Mouse (Mus musculus): Measurements from ENCODE around the gene Rapgef2.

DNA sequence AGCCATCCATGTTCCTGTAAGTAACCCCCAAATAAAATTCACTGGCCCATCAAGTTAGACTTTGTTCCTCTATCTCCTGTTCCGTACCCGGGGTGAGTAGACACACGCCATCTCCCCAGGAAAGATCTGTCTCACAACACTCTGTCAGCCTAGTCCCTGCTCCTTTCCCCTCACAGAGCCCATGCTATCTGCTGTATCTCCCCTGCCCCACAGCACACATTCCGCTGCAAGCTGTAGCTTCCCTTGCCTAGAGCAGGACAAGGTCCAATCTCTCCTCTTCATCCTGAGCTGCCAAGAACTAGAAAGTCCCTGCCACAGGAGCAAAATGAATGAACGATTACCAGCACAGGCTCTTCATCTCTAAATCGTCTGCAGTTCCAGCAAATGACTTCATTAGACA, 184.6 kb downstream of the Rapgef2 start:
- TF ChIP-seq POLR2A (IDR thresholded peaks at IDR 0.05; ENCODE audit: borderline replicate concordance, extremely low read depth, low read depth, low read length) (no peak), CTCF (IDR thresholded peaks at IDR 0.05; ENCODE audit: insufficient read depth, low read length) (no peak)

All from lung, adult 2 months (tissue).